Mouse (Mus musculus): Measurements from ENCODE around the gene Prkce. TPM values are rescaled to one million over a fixed set of nuclear protein-coding genes. Genes with fewer than 3 reads are reported as not detected.

The Prkce gene
- polyA plus RNA-seq, 1 experiment, result 3.3 TPM

- no peaks in the 10 kb centered on the region for H3K36me3 ChIP-seq (ENCODE audit: control insufficient read depth, insufficient read depth, low read length)
- no peak overlapping the region for H3K4me3 ChIP-seq (ENCODE audit: low read depth, low read length)
- TF ChIP-seq CTCF (IDR thresholded peaks at IDR 0.05; ENCODE audit: extremely low read depth, insufficient read length, insufficient replicate concordance, low read depth, low read length), result no peak
- no peak for TF ChIP-seq POLR2A (IDR thresholded peaks at IDR 0.05; ENCODE audit: low read depth, low read length)
- 17% methylated on average over 8 of the region's 8 CpGs for WGBS
- H3K27ac ChIP-seq (ENCODE audit: insufficient read depth, low read depth, low read length), result no peak overlapping the region
- peaks cover 5% of the 10 kb centered on the region for H3K4me1 ChIP-seq (ENCODE audit: control insufficient read depth, insufficient read depth, insufficient read length, low read length)
- no peaks in the 10 kb centered on the region for H3K27me3 ChIP-seq (ENCODE audit: control insufficient read depth, insufficient read depth, low read length)
Measured at GRCm38 (mm10) chr17:86313413-86314139, 146.0 kb downstream of the Prkce start.

GRCm38 (mm10) chr17:86315874-86316273 lies 148.3 kb downstream of the Prkce start:
- H3K4me1 ChIP-seq (ENCODE audit: control insufficient read depth, insufficient read depth, insufficient read length, low read length), result peaks cover 5% of the 10 kb centered on the region
- no peak overlapping the region for H3K27ac ChIP-seq (ENCODE audit: insufficient read depth, low read depth, low read length)
- no peak for TF ChIP-seq POLR2A (IDR thresholded peaks at IDR 0.05; ENCODE audit: low read depth, low read length)
- no peak for TF ChIP-seq CTCF (IDR thresholded peaks at IDR 0.05; ENCODE audit: extremely low read depth, insufficient read length, insufficient replicate concordance, low read depth, low read length)
- WGBS, result 95% methylated on average over 4 of the region's 4 CpGs
- no peaks in the 10 kb centered on the region for H3K27me3 ChIP-seq (ENCODE audit: control insufficient read depth, insufficient read depth, low read length)
- H3K4me3 ChIP-seq (ENCODE audit: low read depth, low read length), result no peak overlapping the region
- no peaks in the 10 kb centered on the region for H3K36me3 ChIP-seq (ENCODE audit: control insufficient read depth, insufficient read depth, low read length)

GRCm38 (mm10) chr17:86316771-86317170 lies 149.2 kb downstream of the Prkce start:
- no peaks in the 10 kb centered on the region for H3K36me3 ChIP-seq (ENCODE audit: control insufficient read depth, insufficient read depth, low read length)
- no peaks in the 10 kb centered on the region for H3K27me3 ChIP-seq (ENCODE audit: control insufficient read depth, insufficient read depth, low read length)
- peaks cover 5% of the 10 kb centered on the region for H3K4me1 ChIP-seq (ENCODE audit: control insufficient read depth, insufficient read depth, insufficient read length, low read length)
- no peak overlapping the region for H3K27ac ChIP-seq (ENCODE audit: insufficient read depth, low read depth, low read length)
- TF ChIP-seq CTCF (IDR thresholded peaks at IDR 0.05; ENCODE audit: extremely low read depth, insufficient read length, insufficient replicate concordance, low read depth, low read length) (no peak), POLR2A (IDR thresholded peaks at IDR 0.05; ENCODE audit: low read depth, low read length) (no peak)
- 88% methylated on average over 5 of the region's 5 CpGs for WGBS
- H3K4me3 ChIP-seq (ENCODE audit: low read depth, low read length), result no peak overlapping the region

GRCm38 (mm10) chr17:86317197-86317596 lies 149.6 kb downstream of the Prkce start:
- Histone ChIP-seq H3K36me3 (ENCODE audit: control insufficient read depth, insufficient read depth, low read length) (no peaks in the 10 kb centered on the region), H3K4me3 (ENCODE audit: low read depth, low read length) (no peak overlapping the region), H3K27ac (ENCODE audit: insufficient read depth, low read depth, low read length) (no peak overlapping the region), H3K27me3 (ENCODE audit: control insufficient read depth, insufficient read depth, low read length) (no peaks in the 10 kb centered on the region), H3K4me1 (ENCODE audit: control insufficient read depth, insufficient read depth, insufficient read length, low read length) (peaks cover 5% of the 10 kb centered on the region)
- TF ChIP-seq CTCF (IDR thresholded peaks at IDR 0.05; ENCODE audit: extremely low read depth, insufficient read length, insufficient replicate concordance, low read depth, low read length) (no peak), POLR2A (IDR thresholded peaks at IDR 0.05; ENCODE audit: low read depth, low read length) (no peak)
- 42% methylated on average over 4 of the region's 4 CpGs for WGBS

- 92% methylated on average over 13 of the region's 13 CpGs for WGBS
Measured at GRCm38 (mm10) chr17:86319967-86320602, 152.5 kb downstream of the Prkce start.

GRCm38 (mm10) chr17:86322840-86323239 lies 155.3 kb downstream of the Prkce start:
- TF ChIP-seq POLR2A (IDR thresholded peaks at IDR 0.05; ENCODE audit: low read depth, low read length) (no peak), CTCF (IDR thresholded peaks at IDR 0.05; ENCODE audit: extremely low read depth, insufficient read length, insufficient replicate concordance, low read depth, low read length) (no peak)
- 48% methylated on average over 5 of the region's 5 CpGs for WGBS
- H3K27ac ChIP-seq (ENCODE audit: insufficient read depth, low read depth, low read length), result no peak overlapping the region
- H3K27me3 ChIP-seq (ENCODE audit: control insufficient read depth, insufficient read depth, low read length), result no peaks in the 10 kb centered on the region
- H3K36me3 ChIP-seq (ENCODE audit: control insufficient read depth, insufficient read depth, low read length), result no peaks in the 10 kb centered on the region
- H3K4me3 ChIP-seq (ENCODE audit: low read depth, low read length), result no peak overlapping the region
- peaks cover 2% of the 10 kb centered on the region; the same call in 1 of the 2 replicates for H3K4me1 ChIP-seq (ENCODE audit: control insufficient read depth, insufficient read depth, insufficient read length, low read length)

More at GRCm38 (mm10) chr17:86319967-86320602, 152.5 kb downstream of the Prkce start:
- no peaks in the 10 kb centered on the region for H3K36me3 ChIP-seq (ENCODE audit: control insufficient read depth, insufficient read depth, low read length)
- TF ChIP-seq CTCF (IDR thresholded peaks at IDR 0.05; ENCODE audit: extremely low read depth, insufficient read length, insufficient replicate concordance, low read depth, low read length), result no peak
- no peak for TF ChIP-seq POLR2A (IDR thresholded peaks at IDR 0.05; ENCODE audit: low read depth, low read length)
- peaks cover 2% of the 10 kb centered on the region; the same call in 1 of the 2 replicates for H3K4me1 ChIP-seq (ENCODE audit: control insufficient read depth, insufficient read depth, insufficient read length, low read length)
- H3K27ac ChIP-seq (ENCODE audit: insufficient read depth, low read depth, low read length), result no peak overlapping the region
- no peak overlapping the region for H3K4me3 ChIP-seq (ENCODE audit: low read depth, low read length)
- no peaks in the 10 kb centered on the region for H3K27me3 ChIP-seq (ENCODE audit: control insufficient read depth, insufficient read depth, low read length)

GRCm38 (mm10) chr17:86323310-86323709 lies 155.7 kb downstream of the Prkce start:
- H3K4me3 ChIP-seq (ENCODE audit: low read depth, low read length), result no peak overlapping the region
- peaks cover 2% of the 10 kb centered on the region; the same call in 1 of the 2 replicates for H3K4me1 ChIP-seq (ENCODE audit: control insufficient read depth, insufficient read depth, insufficient read length, low read length)
- 50% methylated on average over 4 of the region's 4 CpGs for WGBS
- TF ChIP-seq POLR2A (IDR thresholded peaks at IDR 0.05; ENCODE audit: low read depth, low read length) (no peak), CTCF (IDR thresholded peaks at IDR 0.05; ENCODE audit: extremely low read depth, insufficient read length, insufficient replicate concordance, low read depth, low read length) (no peak)
- H3K27ac ChIP-seq (ENCODE audit: insufficient read depth, low read depth, low read length), result no peak overlapping the region
- H3K27me3 ChIP-seq (ENCODE audit: control insufficient read depth, insufficient read depth, low read length), result no peaks in the 10 kb centered on the region
- H3K36me3 ChIP-seq (ENCODE audit: control insufficient read depth, insufficient read depth, low read length), result no peaks in the 10 kb centered on the region

Data from small intestine, adult 2 months (tissue).